Mouse (Mus musculus): ENCODE data around the gene Tigd2. TPM values are rescaled to one million over a fixed set of nuclear protein-coding genes. Genes with fewer than 3 reads are reported as not detected.
"Not testable (repeated sequence)": the region's sequence is repeated elsewhere in the genome, so short reads cannot be mapped to it uniquely, and the experiment has no call there.

Tigd2 gene
- total RNA-seq (2021) = 1 to 10 TPM; 8.2 to 9.2 TPM

DNA sequence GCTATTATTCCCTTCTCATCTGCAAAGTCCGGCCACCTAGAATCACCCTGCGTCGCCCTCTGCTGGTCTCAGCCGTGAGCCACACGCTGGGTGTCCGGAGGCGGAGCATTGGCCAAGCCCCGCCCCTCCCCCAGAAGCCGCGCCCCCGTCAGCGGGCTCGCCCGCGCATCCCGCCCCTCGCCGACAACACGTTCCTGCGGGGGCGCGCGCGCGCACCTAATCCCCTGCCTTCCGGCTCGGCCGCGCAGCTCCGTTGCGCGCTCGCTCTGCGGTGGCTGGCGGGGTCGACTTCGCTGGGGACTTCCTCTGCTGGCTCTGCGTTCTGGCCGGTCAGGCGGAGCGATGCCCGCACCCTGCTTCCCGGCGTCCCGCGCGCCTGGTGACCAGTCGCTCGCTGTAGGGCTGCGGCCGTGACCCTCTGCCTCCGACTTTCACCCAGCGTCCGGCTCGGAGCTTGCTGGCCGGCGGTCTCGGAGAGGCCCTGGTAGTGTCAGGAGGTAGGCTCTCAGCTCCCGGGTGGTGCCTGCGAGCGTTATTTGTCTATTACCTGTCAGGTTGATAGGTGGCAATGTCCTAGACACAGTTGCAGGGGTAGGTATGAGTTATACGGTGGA is at the start of gene Tigd2:
TSS of gene Tigd2 (plus strand) at position 186 of the 614 bp plus-strand sequence.
- intact Hi-C loops (cut with DNase I) = no loop called here
- peak; percentile 98 for DNase-seq

DNA sequence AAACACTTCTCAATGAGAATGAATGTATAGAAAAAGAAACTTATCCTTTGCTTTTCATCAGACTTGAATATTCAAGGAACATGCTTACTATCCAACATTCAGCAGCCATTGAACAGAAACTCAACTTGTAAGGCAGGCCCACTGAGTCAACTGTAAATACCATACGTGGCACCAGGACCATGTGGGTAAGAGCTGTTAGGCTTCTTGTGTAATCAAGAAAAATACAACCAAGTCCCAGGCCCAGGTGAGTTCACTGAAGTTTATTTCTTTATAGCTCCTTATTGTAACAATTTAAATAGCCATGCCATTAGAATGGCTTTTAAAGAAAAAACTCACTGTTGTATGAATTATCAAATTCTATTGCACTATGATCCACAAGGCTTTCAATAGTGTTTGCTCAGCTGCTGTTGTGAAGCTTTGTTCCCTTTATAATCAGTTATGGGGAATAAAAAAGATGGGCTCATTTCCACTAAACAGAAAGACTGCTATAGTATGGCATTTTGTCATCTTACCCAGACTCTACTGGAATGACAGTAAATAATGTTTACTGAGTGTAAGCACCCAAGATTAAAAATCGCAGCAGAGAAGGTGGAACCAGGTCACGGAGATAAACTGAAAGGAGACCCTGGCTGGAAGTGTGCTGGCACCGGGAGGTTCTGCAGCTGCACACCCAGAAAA is 46.7 kb upstream of the Tigd2 start:
- intact Hi-C loops (cut with DNase I) = no loop called here
- no peak for DNase-seq

GRCm38 (mm10) chr6:59162887-59163286 is 45.8 kb upstream of the Tigd2 start:
- intact Hi-C loops (cut with DNase I) = no loop called here
- DNase-seq = no peak

- intact Hi-C loops (cut with DNase I) = no loop called here
- DNase-seq = no peak
These were observed 45.3 kb upstream of the Tigd2 start for GRCm38 (mm10) chr6:59163407-59163806.

DNA sequence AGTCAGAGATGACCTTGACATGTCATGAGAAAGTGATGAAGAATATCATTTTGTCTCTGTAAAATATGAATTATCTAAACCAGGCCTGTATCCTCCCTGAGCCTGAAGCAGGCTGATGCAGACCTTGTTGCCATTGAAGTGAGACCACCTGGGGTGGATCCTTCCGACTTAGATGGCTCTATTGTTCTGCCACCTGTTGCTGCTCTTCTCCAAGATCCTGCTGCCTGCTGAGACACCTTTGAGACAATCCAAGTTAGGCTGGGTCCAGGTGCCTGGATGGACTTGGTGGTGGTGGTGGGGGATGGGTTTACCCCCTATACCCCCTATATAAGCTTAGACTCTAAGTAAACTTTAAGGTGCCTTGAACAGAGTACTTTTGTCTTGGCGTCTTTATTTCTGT is 39.7 kb upstream of the Tigd2 start:
- no peak for DNase-seq
- intact Hi-C loops (cut with DNase I) = no loop called here

DNA sequence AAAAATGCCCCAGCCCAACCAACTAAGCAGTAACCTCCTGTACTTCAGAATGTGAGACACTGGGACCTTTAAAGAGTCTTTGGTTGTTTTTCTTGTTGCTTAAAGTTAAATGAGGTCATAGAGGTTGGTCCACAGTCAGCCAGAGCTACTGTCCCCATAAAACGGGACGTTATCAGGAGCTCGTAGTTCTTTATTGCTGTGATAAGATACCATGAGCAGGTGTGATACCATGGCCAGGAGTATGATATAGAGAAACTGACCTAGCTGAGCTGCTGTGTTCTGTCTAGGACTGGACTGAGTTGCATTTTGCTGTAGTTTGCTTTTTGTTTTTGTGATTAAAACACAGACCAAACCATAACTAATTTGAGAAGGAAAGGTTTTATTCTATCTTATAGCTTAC is 37.4 kb upstream of the Tigd2 start:
- no peak for DNase-seq
- intact Hi-C loops (cut with DNase I) = no loop called here

GRCm38 (mm10) chr6:59173940-59174339 is 34.7 kb upstream of the Tigd2 start:
- intact Hi-C loops (cut with DNase I) = no loop called here
- DNase-seq = no peak

GRCm38 (mm10) chr6:59178051-59178450 is 30.6 kb upstream of the Tigd2 start:
- intact Hi-C loops (cut with DNase I) = no loop called here
- DNase-seq = no peak

DNA sequence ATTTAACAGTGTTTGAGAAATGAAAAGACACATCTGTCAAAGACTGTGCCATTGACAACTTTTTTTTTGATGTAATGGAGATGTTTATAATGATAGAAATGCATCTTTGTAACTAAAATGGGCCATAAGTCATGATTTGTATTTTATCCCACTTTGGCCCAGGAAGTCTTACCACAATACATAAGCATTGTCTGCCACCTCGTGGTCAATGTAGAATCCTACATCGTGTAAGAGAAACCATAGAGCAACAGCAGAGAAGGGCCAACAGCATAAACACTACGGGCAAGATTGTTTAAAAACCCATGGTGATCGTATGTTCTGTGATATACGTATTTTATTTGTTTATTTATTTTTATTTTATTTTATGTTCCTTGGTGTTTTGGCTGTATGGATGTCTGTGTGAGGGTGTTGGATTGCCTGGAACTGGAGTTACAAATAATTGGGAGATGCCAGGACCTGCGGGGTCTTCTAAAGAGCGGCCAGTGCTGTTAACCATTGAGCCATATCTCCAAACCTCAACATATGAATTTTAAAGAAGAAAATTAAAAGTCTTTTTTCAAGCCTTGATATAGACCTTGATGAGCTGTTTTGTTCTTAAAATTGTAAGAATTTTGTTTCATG is 28.2 kb upstream of the Tigd2 start:
- intact Hi-C loops (cut with DNase I) = loop anchor here (5.0 to 10.0 kb wide), 4 partner anchors 156 to 578 kb away; partner anchors contain the start of gene Fam13a
- peak; percentile 44 for DNase-seq

- no peak for DNase-seq
- intact Hi-C loops (cut with DNase I) = loop anchor here (10.0 kb wide), 2 partner anchors 160 to 410 kb away; partner anchors contain the start of gene Fam13a
These were observed 23.5 kb upstream of the Tigd2 start for GRCm38 (mm10) chr6:59185010-59185699.

GRCm38 (mm10) chr6:59190006-59190405 is 18.7 kb upstream of the Tigd2 start:
- intact Hi-C loops (cut with DNase I) = no loop called here
- DNase-seq = no peak

DNA sequence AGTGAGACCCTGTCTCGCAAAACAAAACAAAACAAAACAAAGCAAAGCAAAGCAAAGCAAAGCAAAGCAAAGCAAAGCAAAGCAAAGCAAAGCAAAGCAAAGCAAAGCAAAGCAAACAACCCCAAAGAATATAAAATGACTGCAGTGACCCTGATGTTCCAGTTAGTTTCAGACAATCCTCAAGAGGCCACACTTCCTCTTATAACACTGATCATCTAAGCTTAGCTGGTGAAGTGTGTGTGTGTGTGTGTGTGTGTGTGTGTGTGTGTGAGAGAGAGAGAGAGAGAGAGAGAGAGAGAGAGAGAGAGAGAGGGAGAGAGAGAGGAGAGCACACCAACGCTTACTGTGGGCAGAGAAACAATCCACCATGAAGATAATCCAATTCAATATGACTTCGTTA is 14.2 kb upstream of the Tigd2 start:
- intact Hi-C loops (cut with DNase I); DNase-seq: not testable (repeated sequence)

DNA sequence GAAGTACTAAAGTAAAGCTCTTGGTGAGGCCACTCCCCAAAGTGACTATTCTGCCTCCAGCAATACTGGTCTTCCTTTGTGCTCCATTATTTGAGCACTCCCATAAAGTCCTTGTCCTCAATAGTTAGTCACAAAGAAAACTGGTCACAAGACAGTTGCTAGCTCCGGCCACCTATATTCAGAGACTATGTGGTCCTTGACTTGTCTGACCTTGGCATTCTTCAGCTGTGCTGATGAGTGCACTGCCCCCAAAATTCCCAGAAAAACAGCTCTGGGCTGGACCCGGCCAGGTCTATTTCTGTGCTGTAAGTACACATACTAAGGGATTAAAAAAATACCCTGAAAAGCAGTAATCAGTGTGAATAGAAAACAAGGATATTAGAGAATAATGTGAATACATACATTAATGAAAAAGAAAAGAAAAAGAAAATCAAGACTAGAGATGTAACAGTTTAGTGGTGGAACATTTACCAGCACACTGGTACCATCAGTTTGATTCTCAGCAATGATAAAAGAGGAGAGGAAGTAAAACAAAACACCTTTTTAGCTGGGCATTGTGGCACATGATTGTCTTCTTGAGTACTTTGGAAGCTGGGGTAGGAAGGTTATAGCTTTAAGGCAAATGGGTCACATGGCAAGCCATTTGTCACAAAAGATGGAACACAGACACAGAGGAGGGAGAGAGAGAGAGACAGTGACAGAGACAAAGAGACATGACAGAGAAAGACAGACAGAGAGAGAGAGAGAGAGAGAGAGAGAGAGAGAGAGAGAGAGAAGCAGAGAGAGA is 12.6 kb upstream of the Tigd2 start:
- intact Hi-C loops (cut with DNase I) = no loop called here
- DNase-seq = no peak

- no peak for DNase-seq
- intact Hi-C loops (cut with DNase I) = no loop called here
These were observed 11.9 kb upstream of the Tigd2 start for GRCm38 (mm10) chr6:59196746-59197145.

DNA sequence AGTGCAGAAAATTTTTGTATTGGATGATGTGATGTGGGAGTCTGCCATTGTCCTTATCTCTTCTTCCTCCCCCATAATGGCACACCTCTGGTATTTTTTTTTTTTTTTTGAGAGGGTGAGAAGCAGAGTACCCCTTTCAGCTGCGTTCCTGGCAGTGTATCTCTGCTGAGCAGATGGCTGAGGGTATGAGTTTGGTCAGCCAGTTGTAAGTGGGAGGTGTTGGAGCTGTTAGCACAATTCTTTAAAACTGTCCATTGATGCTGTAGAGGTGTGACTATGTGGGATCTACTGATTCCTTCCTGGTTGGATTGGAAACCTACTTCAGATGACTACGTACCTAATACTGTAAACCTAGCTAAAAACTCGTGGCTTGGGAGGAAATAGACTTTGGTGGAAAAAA is 10.3 kb upstream of the Tigd2 start:
- intact Hi-C loops (cut with DNase I) = no loop called here
- DNase-seq = no peak

GRCm38 (mm10) chr6:59199021-59199420 is 9.6 kb upstream of the Tigd2 start:
- DNase-seq = no peak
- intact Hi-C loops (cut with DNase I) = no loop called here

GRCm38 (mm10) chr6:59207561-59207960 is 1.1 kb upstream of the Tigd2 start:
- no peak for DNase-seq
- intact Hi-C loops (cut with DNase I) = no loop called here

GRCm38 (mm10) chr6:59209299-59209707 is 633 bp downstream of the Tigd2 start:
- DNase-seq = no peak
- intact Hi-C loops (cut with DNase I) = no loop called here

DNA sequence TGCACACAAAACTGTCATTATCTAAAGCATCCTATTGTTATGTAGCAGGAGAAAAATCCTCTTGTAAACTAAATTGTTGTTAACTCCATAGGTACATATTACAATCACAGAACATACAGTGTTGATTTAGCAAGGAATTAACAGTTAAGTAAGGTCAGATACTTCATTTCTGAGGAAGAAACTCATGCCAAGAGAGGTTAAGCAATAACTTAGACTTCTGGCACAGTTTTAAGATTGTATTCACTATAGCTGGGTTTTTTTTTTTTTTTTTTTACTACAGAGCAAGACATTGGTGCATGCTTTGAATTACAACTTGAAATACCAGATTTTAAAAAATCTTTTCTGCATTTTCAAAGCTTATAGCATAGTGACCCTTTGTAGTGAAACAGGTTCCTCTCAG is 24.5 kb downstream of the Tigd2 start:
- intact Hi-C loops (cut with DNase I) = no loop called here
- DNase-seq = no peak

- no peak for DNase-seq
- intact Hi-C loops (cut with DNase I) = no loop called here
These were observed 25.0 kb downstream of the Tigd2 start for GRCm38 (mm10) chr6:59233651-59234050.

- intact Hi-C loops (cut with DNase I) = loop anchor here (2.0 to 5.0 kb wide), 2 partner anchors 233 to 253 kb away; no protein-coding TSS in a partner anchor
- peak; percentile 48 for DNase-seq
These were observed 41.0 kb downstream of the Tigd2 start for GRCm38 (mm10) chr6:59249675-59250074.
